Mouse (Mus musculus): Measurements from ENCODE around the gene Gm4952. TPM values are rescaled to one million over a fixed set of nuclear protein-coding genes. Genes with fewer than 3 reads are reported as not detected.

Gm4952 gene
- total RNA-seq, 2 experiments from 2014 or later, result not detected

- intact Hi-C loops (cut with DNase I), result no loop called here
- Histone ChIP-seq H3K27ac (peak overlapping the region; percentile 81), H3K4me3 (peak overlapping the region; percentile 19; the same call in 1 of the 2 replicates)
- no peak for DNase-seq
- no peak for TF ChIP-seq CTCF (IDR thresholded peaks at IDR 0.05)
These were observed 24.3 kb upstream of the Gm4952 start for GRCm38 (mm10) chr19:12575514-12575913.

- DNase-seq, result no peak
- no peak overlapping the region for H3K4me3 ChIP-seq
- no peak overlapping the region for H3K27ac ChIP-seq
- TF ChIP-seq CTCF (IDR thresholded peaks at IDR 0.05), result no peak
- intact Hi-C loops (cut with DNase I), result no loop called here
These were observed 23.1 kb upstream of the Gm4952 start for GRCm38 (mm10) chr19:12576639-12577038.

- intact Hi-C loops (cut with DNase I), result no loop called here
- no peak for TF ChIP-seq CTCF (IDR thresholded peaks at IDR 0.05)
- Histone ChIP-seq H3K4me3 (no peak overlapping the region), H3K27ac (peak overlapping the region; percentile 64)
- DNase-seq, result no peak
These were observed 14.5 kb upstream of the Gm4952 start for GRCm38 (mm10) chr19:12585310-12585709.

GRCm38 (mm10) chr19:12591908-12592307, 7.9 kb upstream of the Gm4952 start:
- TF ChIP-seq CTCF (IDR thresholded peaks at IDR 0.05), result peak; percentile 93
- no peak overlapping the region for H3K4me3 ChIP-seq
- intact Hi-C loops (cut with DNase I), result loop anchor here (1.0 to 10.0 kb wide), 5 partner anchors 43 to 203 kb away; partner anchors contain the start of genes Lpxn, Mpeg1 and Zfp91
- no peak overlapping the region for H3K27ac ChIP-seq
- peak; percentile 54 for DNase-seq

GRCm38 (mm10) chr19:12595135-12595529, 4.6 kb upstream of the Gm4952 start:
- no peak for TF ChIP-seq CTCF (IDR thresholded peaks at IDR 0.05)
- intact Hi-C loops (cut with DNase I), result loop anchor here (10.0 kb wide), 2 partner anchors 130 to 200 kb away; partner anchors contain the start of genes Lpxn, Mpeg1 and Zfp91
- Histone ChIP-seq H3K4me3 (peak overlapping the region; percentile 81), H3K27ac (no peak overlapping the region)
- DNase-seq, result no peak

GRCm38 (mm10) chr19:12595530-12596289, 4.1 kb upstream of the Gm4952 start:
- peak; percentile 35; the same call in 1 of the 2 replicates for TF ChIP-seq CTCF (IDR thresholded peaks at IDR 0.05)
- DNase-seq, result peak; percentile 62
- H3K4me3 ChIP-seq, result peak overlapping the region; percentile 81
- H3K27ac ChIP-seq, result peak overlapping the region; percentile 63
- intact Hi-C loops (cut with DNase I), result loop anchor here (10.0 kb wide), 2 partner anchors 131 to 199 kb away; partner anchors contain the start of genes Lpxn, Mpeg1 and Zfp91

GRCm38 (mm10) chr19:12596290-12597072, 3.3 kb upstream of the Gm4952 start:
- Histone ChIP-seq H3K27ac (peak overlapping the region; percentile 63), H3K4me3 (peak overlapping the region; percentile 81)
- intact Hi-C loops (cut with DNase I), result loop anchor here (10.0 kb wide), 2 partner anchors 132 to 198 kb away; partner anchors contain the start of genes Lpxn, Mpeg1 and Zfp91
- DNase-seq, result no peak
- TF ChIP-seq CTCF (IDR thresholded peaks at IDR 0.05), result no peak

GRCm38 (mm10) chr19:12597073-12597405, 2.7 kb upstream of the Gm4952 start:
- no peak for DNase-seq
- no peak overlapping the region for H3K27ac ChIP-seq
- intact Hi-C loops (cut with DNase I), result loop anchor here (10.0 kb wide), 2 partner anchors 132 to 198 kb away; partner anchors contain the start of genes Lpxn, Mpeg1 and Zfp91
- peak overlapping the region; percentile 81 for H3K4me3 ChIP-seq
- no peak for TF ChIP-seq CTCF (IDR thresholded peaks at IDR 0.05)

GRCm38 (mm10) chr19:12598674-12599073, 1.1 kb upstream of the Gm4952 start:
- intact Hi-C loops (cut with DNase I), result loop anchor here (10.0 kb wide), 2 partner anchors 134 to 196 kb away; partner anchors contain the start of genes Lpxn, Mpeg1 and Zfp91
- Histone ChIP-seq H3K4me3 (no peak overlapping the region), H3K27ac (no peak overlapping the region)
- DNase-seq, result no peak
- TF ChIP-seq CTCF (IDR thresholded peaks at IDR 0.05), result no peak

- Histone ChIP-seq H3K4me3 (no peak overlapping the region), H3K27ac (no peak overlapping the region)
- no peak for TF ChIP-seq CTCF (IDR thresholded peaks at IDR 0.05)
- DNase-seq, result no peak
- intact Hi-C loops (cut with DNase I), result no loop called here
These were observed 1.1 kb downstream of the Gm4952 start for GRCm38 (mm10) chr19:12600684-12601480.

GRCm38 (mm10) chr19:12608336-12608735, 8.6 kb downstream of the Gm4952 start:
- DNase-seq, result no peak
- H3K27ac ChIP-seq, result no peak overlapping the region
- intact Hi-C loops (cut with DNase I), result no loop called here

GRCm38 (mm10) chr19:12613646-12614045, 13.9 kb downstream of the Gm4952 start:
- TF ChIP-seq CTCF (IDR thresholded peaks at IDR 0.05), result no peak
- intact Hi-C loops (cut with DNase I), result no loop called here
- Histone ChIP-seq H3K27ac (no peak overlapping the region), H3K4me3 (no peak overlapping the region)
- no peak for DNase-seq

More at GRCm38 (mm10) chr19:12608336-12608735, 8.6 kb downstream of the Gm4952 start:
- no peak for TF ChIP-seq CTCF (IDR thresholded peaks at IDR 0.05)
- H3K4me3 ChIP-seq, result no peak overlapping the region
